Mouse (Mus musculus) neural tube, embryonic 14.5 days (tissue): ENCODE results near the gene Gpr18. TPM values are rescaled to one million over a fixed set of nuclear protein-coding genes. Genes with fewer than 3 reads are reported as not detected.
A peak's percentile ranks its signal among the peaks of the same experiment; 100 is the strongest.

Experiments used
- ATAC-seq: fragments of 200-750 bp; cut with Nextera tagmentation; 2 replicates; pipeline ENCODE4 v1.8.0; 2017; ENCODE audit warnings: low read depth, mild to moderate bottlenecking, moderate TSS enrichment, moderate library complexity
- H3K27ac ChIP-seq: fragments of 300-500 bp; sonication (generic); 2 replicates; pipeline ENCODE4 v1.5.1; 2014; ENCODE audit warnings: low read depth, mild to moderate bottlenecking, control low read depth, low read length, moderate library complexity, mixed read lengths
- H3K27me3 ChIP-seq: fragments of 300-500 bp; sonication (generic); 2 replicates; pipeline ENCODE4 v1.6.1; 2014; ENCODE audit warnings: low read length; ENCODE audit not compliant: control insufficient read depth, insufficient read depth
- H3K36me3 ChIP-seq: fragments of 300-500 bp; sonication (generic); 2 replicates; pipeline ENCODE4 v1.6.1; 2014; ENCODE audit warnings: low read length, mixed read lengths; ENCODE audit not compliant: control insufficient read depth, insufficient read depth
- H3K4me1 ChIP-seq: fragments of 300-500 bp; sonication (generic); 2 replicates; pipeline ENCODE4 v1.6.1; 2014; ENCODE audit warnings: low read length; ENCODE audit not compliant: control insufficient read depth, insufficient read depth
- H3K4me2 ChIP-seq: fragments of 300-500 bp; sonication (generic); 2 replicates; pipeline ENCODE4 v1.6.1; 2014; ENCODE audit warnings: mild to moderate bottlenecking, low read depth, low read length, control low read depth
- H3K4me3 ChIP-seq: fragments of 300-500 bp; sonication (generic); 2 replicates; pipeline ENCODE4 v1.5.1; 2014; ENCODE audit warnings: low read depth, low read length, control low read depth, mixed read lengths
- H3K9ac ChIP-seq: fragments of 300-500 bp; sonication (generic); replicated peaks from 2 replicates; pipeline ENCODE4 v1.6.1; 2014; ENCODE audit warnings: low read depth, mild to moderate bottlenecking, control low read depth, low read length, mixed read lengths
- H3K9me3 ChIP-seq: fragments of 300-500 bp; sonication (generic); 2 replicates; pipeline ENCODE4 v1.6.1; 2016; ENCODE audit warnings: low read length; ENCODE audit not compliant: control insufficient read depth
- WGBS: fragments of 180-500 bp; shearing (Covaris S2); extraction: QIAGEN DNeasy Blood & Tissue Kit; methylation state at CpG from one replicate; pipeline ENCODE4 v1.1.7; 2014; 5-methylcytosine and 5-hydroxymethylcytosine counted together
- polyA plus RNA-seq: library from polyadenylated mRNA; unstranded; fragments of >200 nt; fragmentation: Nextera tagmentation; extraction: Ambion mirVana; gene quantifications from 2 replicates; pipeline ENCODE4 v1.2.1, GENCODE M21; 2014

Gene Gpr18
- polyA plus RNA-seq, 1 experiment from 2014 or later = 0.54 TPM

- no peaks in the 10 kb centered on the region for H3K9me3 ChIP-seq
- H3K9ac ChIP-seq = no peak overlapping the region
- H3K27me3 ChIP-seq = no peaks in the 10 kb centered on the region
- whole genome bisulfite sequencing = 81% methylated on average over 3 of the region's 3 CpGs
- no peaks in the 10 kb centered on the region for H3K4me1 ChIP-seq
- 0 out of 2 replicates have a peak, but pooled peaks have one; percentile 24 for ATAC-seq
- H3K36me3 ChIP-seq = no peaks in the 10 kb centered on the region
- H3K27ac ChIP-seq = no peak overlapping the region
- no peak overlapping the region for H3K4me3 ChIP-seq
- no peak overlapping the region for H3K4me2 ChIP-seq
Measured at GRCm38 (mm10) chr14:121899071-121899470, 16.5 kb downstream of the Gpr18 start.

GRCm38 (mm10) chr14:121898509-121898908, 17.1 kb downstream of the Gpr18 start:
- 92% methylated on average over 11 of the region's 11 CpGs for WGBS
- no peak overlapping the region for H3K9ac ChIP-seq
- no peak for ATAC-seq
- H3K4me2 ChIP-seq = no peak overlapping the region
- no peak overlapping the region for H3K27ac ChIP-seq
- no peaks in the 10 kb centered on the region for H3K9me3 ChIP-seq
- H3K36me3 ChIP-seq = no peaks in the 10 kb centered on the region
- no peaks in the 10 kb centered on the region for H3K4me1 ChIP-seq
- H3K27me3 ChIP-seq = no peaks in the 10 kb centered on the region
- no peak overlapping the region for H3K4me3 ChIP-seq

GRCm38 (mm10) chr14:121897773-121898172, 17.8 kb downstream of the Gpr18 start:
- no peak overlapping the region for H3K4me3 ChIP-seq
- no peak overlapping the region for H3K4me2 ChIP-seq
- H3K36me3 ChIP-seq = no peaks in the 10 kb centered on the region
- no peak overlapping the region for H3K27ac ChIP-seq
- H3K9ac ChIP-seq = no peak overlapping the region
- ATAC-seq = no peak
- H3K9me3 ChIP-seq = no peaks in the 10 kb centered on the region
- no peaks in the 10 kb centered on the region for H3K27me3 ChIP-seq
- WGBS = 89% methylated on average over 2 of the region's 2 CpGs
- H3K4me1 ChIP-seq = no peaks in the 10 kb centered on the region

- Histone ChIP-seq H3K9ac (no peak overlapping the region), H3K27me3 (no peaks in the 10 kb centered on the region), H3K4me1 (no peaks in the 10 kb centered on the region), H3K27ac (no peak overlapping the region), H3K9me3 (no peaks in the 10 kb centered on the region), H3K36me3 (no peaks in the 10 kb centered on the region), H3K4me2 (no peak overlapping the region), H3K4me3 (no peak overlapping the region)
- ATAC-seq = no peak
- WGBS = 72% methylated on average over 6 of the region's 6 CpGs
Measured at GRCm38 (mm10) chr14:121896126-121897090, 19.2 kb downstream of the Gpr18 start.

- no peaks in the 10 kb centered on the region for H3K36me3 ChIP-seq
- no peak overlapping the region for H3K4me2 ChIP-seq
- no peak for ATAC-seq
- H3K4me1 ChIP-seq = no peaks in the 10 kb centered on the region
- H3K9ac ChIP-seq = no peak overlapping the region
- H3K4me3 ChIP-seq = no peak overlapping the region
- WGBS = 95% methylated on average over 4 of the region's 4 CpGs
- H3K9me3 ChIP-seq = no peaks in the 10 kb centered on the region
- no peaks in the 10 kb centered on the region for H3K27me3 ChIP-seq
- H3K27ac ChIP-seq = no peak overlapping the region
Measured at GRCm38 (mm10) chr14:121895316-121895715, 20.3 kb downstream of the Gpr18 start.

- no peaks in the 10 kb centered on the region for H3K36me3 ChIP-seq
- no peaks in the 10 kb centered on the region for H3K9me3 ChIP-seq
- no peaks in the 10 kb centered on the region for H3K4me1 ChIP-seq
- H3K27ac ChIP-seq = no peak overlapping the region
- WGBS = 58% methylated on average over 5 of the region's 5 CpGs
- ATAC-seq = no peak
- no peak overlapping the region for H3K4me2 ChIP-seq
- H3K9ac ChIP-seq = no peak overlapping the region
- no peak overlapping the region for H3K4me3 ChIP-seq
- H3K27me3 ChIP-seq = no peaks in the 10 kb centered on the region
Measured at GRCm38 (mm10) chr14:121894511-121895135, 21.0 kb downstream of the Gpr18 start.

- 88% methylated on average over 6 of the region's 6 CpGs for WGBS
- no peak overlapping the region for H3K27ac ChIP-seq
- H3K9ac ChIP-seq = no peak overlapping the region
- no peak overlapping the region for H3K4me3 ChIP-seq
- H3K4me2 ChIP-seq = no peak overlapping the region
- no peaks in the 10 kb centered on the region for H3K27me3 ChIP-seq
- no peaks in the 10 kb centered on the region for H3K9me3 ChIP-seq
- H3K36me3 ChIP-seq = no peaks in the 10 kb centered on the region
- no peak for ATAC-seq
- no peaks in the 10 kb centered on the region for H3K4me1 ChIP-seq
Measured at GRCm38 (mm10) chr14:121893747-121894146, 21.8 kb downstream of the Gpr18 start.

- Histone ChIP-seq H3K36me3 (no peaks in the 10 kb centered on the region), H3K4me2 (no peak overlapping the region), H3K27me3 (no peaks in the 10 kb centered on the region), H3K4me3 (no peak overlapping the region), H3K9me3 (no peaks in the 10 kb centered on the region), H3K4me1 (peaks cover 11% of the 10 kb centered on the region), H3K9ac (no peak overlapping the region), H3K27ac (no peak overlapping the region)
- no peak for ATAC-seq
- WGBS = 75% methylated on average over 6 of the region's 6 CpGs
Measured at GRCm38 (mm10) chr14:121884150-121884797, 31.3 kb downstream of the Gpr18 start.

- H3K36me3 ChIP-seq = no peaks in the 10 kb centered on the region
- H3K27ac ChIP-seq = no peak overlapping the region
Measured at GRCm38 (mm10) chr14:121881211-121881610, 34.4 kb downstream of the Gpr18 start.

More at GRCm38 (mm10) chr14:121881211-121881610, 34.4 kb downstream of the Gpr18 start:
- Histone ChIP-seq H3K9ac (no peak overlapping the region), H3K4me2 (no peak overlapping the region), H3K27me3 (no peaks in the 10 kb centered on the region), H3K9me3 (no peaks in the 10 kb centered on the region), H3K4me3 (no peak overlapping the region), H3K4me1 (peaks cover 14% of the 10 kb centered on the region)
- 90% methylated on average over 7 of the region's 7 CpGs for WGBS
- no peak for ATAC-seq
